Mouse (Mus musculus) kidney, embryonic 15.5 days (tissue): Measurements from ENCODE around the gene Chst12. TPM values are rescaled to one million over a fixed set of nuclear protein-coding genes. Genes with fewer than 3 reads are reported as not detected.

Experiments used
- ATAC-seq: fragments of 200-750 bp; cut with Nextera tagmentation; replicated peaks from 2 replicates; pipeline ENCODE4 v1.8.0; 2017; ENCODE audit warnings: moderate TSS enrichment; ENCODE audit not compliant: low FRiP score
- H3K27ac ChIP-seq: fragments of 300-500 bp; sonication (generic); 2 replicates; pipeline ENCODE4 v1.5.1; 2015; ENCODE audit warnings: mild to moderate bottlenecking, inconsistent platforms
- H3K27me3 ChIP-seq: fragments of 300-500 bp; sonication (generic); 2 replicates; pipeline ENCODE4 v1.6.1; 2015; ENCODE audit warnings: inconsistent platforms
- H3K36me3 ChIP-seq: fragments of 300-500 bp; sonication (generic); 2 replicates; pipeline ENCODE4 v1.6.1; 2015; ENCODE audit warnings: inconsistent platforms
- H3K4me1 ChIP-seq: fragments of 300-500 bp; sonication (generic); 2 replicates; pipeline ENCODE4 v1.6.1; 2015; ENCODE audit warnings: inconsistent platforms
- H3K4me2 ChIP-seq: fragments of 300-500 bp; sonication (generic); 2 replicates; pipeline ENCODE4 v1.6.1; 2015; ENCODE audit warnings: moderate library complexity, mild to moderate bottlenecking, inconsistent platforms
- H3K4me3 ChIP-seq: fragments of 300-500 bp; sonication (generic); replicated peaks from 2 replicates; pipeline ENCODE4 v1.5.1; 2015; ENCODE audit warnings: mild to moderate bottlenecking, inconsistent platforms
- H3K9ac ChIP-seq: fragments of 300-500 bp; sonication (generic); 2 replicates; pipeline ENCODE4 v1.6.1; 2015; ENCODE audit warnings: mild to moderate bottlenecking, inconsistent platforms
- H3K9me3 ChIP-seq: fragments of 300-500 bp; sonication (generic); replicated peaks from 2 replicates; pipeline ENCODE4 v1.6.1; 2016; ENCODE audit warnings: inconsistent platforms
- WGBS: fragments of 180-500 bp; shearing (Covaris S2); methylation state at CpG from one replicate; pipeline ENCODE4 v1.1.7; 2015; ENCODE audit warnings: mixed read lengths; 5-methylcytosine and 5-hydroxymethylcytosine counted together
- polyA plus RNA-seq: library from polyadenylated mRNA; unstranded; fragments of >200 nt; fragmentation: Nextera tagmentation; extraction: Ambion mirVana; gene quantifications from 2 replicates; pipeline ENCODE4 v1.2.1, GENCODE M21; 2015

The Chst12 gene
- polyA plus RNA-seq, 1 experiment from 2014 or later: 22.4 TPM

- Histone ChIP-seq H3K4me3 (no peak overlapping the region), H3K36me3 (no peaks in the 10 kb centered on the region), H3K27me3 (no peaks in the 10 kb centered on the region), H3K9me3 (no peaks in the 10 kb centered on the region), H3K4me1 (peaks cover 61% of the 10 kb centered on the region), H3K27ac (peak overlapping the region; percentile 79), H3K4me2 (no peak overlapping the region), H3K9ac (no peak overlapping the region)
- 62% methylated on average over 6 of the region's 6 CpGs for WGBS
- ATAC-seq: peak; percentile 33
Measured at GRCm38 (mm10) chr5:140565856-140566255, 60.5 kb downstream of the Chst12 start.

- 66% methylated on average over 4 of the region's 4 CpGs for WGBS
- no peaks in the 10 kb centered on the region for H3K36me3 ChIP-seq
- no peaks in the 10 kb centered on the region for H3K27me3 ChIP-seq
- no peaks in the 10 kb centered on the region for H3K9me3 ChIP-seq
- H3K9ac ChIP-seq: no peak overlapping the region
- no peak for ATAC-seq
- H3K4me3 ChIP-seq: no peak overlapping the region
- no peak overlapping the region for H3K4me2 ChIP-seq
- peak overlapping the region; percentile 79 for H3K27ac ChIP-seq
- H3K4me1 ChIP-seq: peaks cover 61% of the 10 kb centered on the region
Measured at GRCm38 (mm10) chr5:140566271-140566670, 60.9 kb downstream of the Chst12 start.

GRCm38 (mm10) chr5:140567321-140567720 is 62.0 kb downstream of the Chst12 start:
- no peak for ATAC-seq
- Histone ChIP-seq H3K4me3 (no peak overlapping the region), H3K4me1 (peaks cover 61% of the 10 kb centered on the region), H3K9ac (no peak overlapping the region), H3K27me3 (no peaks in the 10 kb centered on the region), H3K4me2 (no peak overlapping the region), H3K9me3 (no peaks in the 10 kb centered on the region), H3K27ac (no peak overlapping the region; the same call in 1 of the 2 replicates), H3K36me3 (no peaks in the 10 kb centered on the region)
- WGBS: 56% methylated on average over 11 of the region's 11 CpGs

- Histone ChIP-seq H3K4me1 (peaks cover 62% of the 10 kb centered on the region), H3K27me3 (no peaks in the 10 kb centered on the region), H3K9me3 (no peaks in the 10 kb centered on the region), H3K4me2 (no peak overlapping the region), H3K9ac (no peak overlapping the region), H3K4me3 (no peak overlapping the region), H3K36me3 (no peaks in the 10 kb centered on the region), H3K27ac (no peak overlapping the region)
- ATAC-seq: no peak
- 90% methylated on average over 5 of the region's 5 CpGs for WGBS
Measured at GRCm38 (mm10) chr5:140567751-140568150, 62.4 kb downstream of the Chst12 start.

- Histone ChIP-seq H3K4me3 (no peak overlapping the region), H3K36me3 (no peaks in the 10 kb centered on the region), H3K4me2 (peak overlapping the region; percentile 39), H3K9me3 (no peaks in the 10 kb centered on the region), H3K27me3 (no peaks in the 10 kb centered on the region), H3K4me1 (peaks cover 61% of the 10 kb centered on the region), H3K9ac (0 out of 2 replicates have a peak overlapping the region, but pooled peaks have one; percentile 29), H3K27ac (peak overlapping the region; percentile 45; the same call in 1 of the 2 replicates)
- WGBS: 15% methylated on average over 10 of the region's 10 CpGs
- no peak for ATAC-seq
Measured at GRCm38 (mm10) chr5:140568321-140568970, 63.1 kb downstream of the Chst12 start.

- WGBS: 80% methylated on average over 16 of the region's 16 CpGs
Measured at GRCm38 (mm10) chr5:140569032-140569595, 63.8 kb downstream of the Chst12 start.

GRCm38 (mm10) chr5:140570223-140570870 is 65.0 kb downstream of the Chst12 start:
- no peak overlapping the region for H3K27ac ChIP-seq
- 92% methylated on average over 13 of the region's 13 CpGs for WGBS
- H3K9ac ChIP-seq: no peak overlapping the region
- no peak overlapping the region for H3K4me2 ChIP-seq
- H3K9me3 ChIP-seq: no peaks in the 10 kb centered on the region
- no peaks in the 10 kb centered on the region for H3K36me3 ChIP-seq
- ATAC-seq: no peak
- H3K4me3 ChIP-seq: no peak overlapping the region
- H3K27me3 ChIP-seq: no peaks in the 10 kb centered on the region
- H3K4me1 ChIP-seq: peaks cover 49% of the 10 kb centered on the region

More at GRCm38 (mm10) chr5:140569032-140569595, 63.8 kb downstream of the Chst12 start:
- Histone ChIP-seq H3K27ac (no peak overlapping the region), H3K9ac (no peak overlapping the region), H3K9me3 (no peaks in the 10 kb centered on the region), H3K27me3 (no peaks in the 10 kb centered on the region), H3K4me2 (no peak overlapping the region), H3K4me3 (no peak overlapping the region), H3K4me1 (peaks cover 58% of the 10 kb centered on the region), H3K36me3 (no peaks in the 10 kb centered on the region)
- ATAC-seq: no peak

- WGBS: 59% methylated on average over 4 of the region's 4 CpGs
- no peaks in the 10 kb centered on the region for H3K9me3 ChIP-seq
- H3K9ac ChIP-seq: no peak overlapping the region
- no peak overlapping the region for H3K4me3 ChIP-seq
- H3K4me1 ChIP-seq: peaks cover 43% of the 10 kb centered on the region
- no peak overlapping the region for H3K27ac ChIP-seq
- ATAC-seq: no peak
- H3K4me2 ChIP-seq: no peak overlapping the region
- H3K36me3 ChIP-seq: no peaks in the 10 kb centered on the region
- no peaks in the 10 kb centered on the region for H3K27me3 ChIP-seq
Measured at GRCm38 (mm10) chr5:140571201-140571600, 65.9 kb downstream of the Chst12 start.

GRCm38 (mm10) chr5:140571673-140572072 is 66.3 kb downstream of the Chst12 start:
- peak overlapping the region; percentile 30; the same call in 1 of the 2 replicates for H3K27ac ChIP-seq
- WGBS: 62% methylated on average over 10 of the region's 10 CpGs
- no peak overlapping the region for H3K9ac ChIP-seq
- H3K4me3 ChIP-seq: no peak overlapping the region
- no peaks in the 10 kb centered on the region for H3K27me3 ChIP-seq
- H3K36me3 ChIP-seq: no peaks in the 10 kb centered on the region
- no peaks in the 10 kb centered on the region for H3K9me3 ChIP-seq
- no peak overlapping the region for H3K4me2 ChIP-seq
- H3K4me1 ChIP-seq: peaks cover 38% of the 10 kb centered on the region
- ATAC-seq: no peak

GRCm38 (mm10) chr5:140572611-140573010 is 67.3 kb downstream of the Chst12 start:
- no peak for ATAC-seq

More at GRCm38 (mm10) chr5:140572611-140573010, 67.3 kb downstream of the Chst12 start:
- H3K27ac ChIP-seq: peak overlapping the region; percentile 16; the same call in 1 of the 2 replicates
- H3K4me1 ChIP-seq: peaks cover 29% of the 10 kb centered on the region
- no peak overlapping the region for H3K9ac ChIP-seq
- no peaks in the 10 kb centered on the region for H3K36me3 ChIP-seq
- no peaks in the 10 kb centered on the region for H3K27me3 ChIP-seq
- H3K4me2 ChIP-seq: no peak overlapping the region
- 58% methylated on average over 6 of the region's 6 CpGs for WGBS
- H3K9me3 ChIP-seq: no peaks in the 10 kb centered on the region
- no peak overlapping the region for H3K4me3 ChIP-seq
